Mouse (Mus musculus) inflammation-experienced regulatory T-cells (primary cell): Measurements from ENCODE around the gene Olfr1212. TPM values are rescaled to one million over a fixed set of nuclear protein-coding genes. Genes with fewer than 3 reads are reported as not detected.

Experiments used
- polyA plus RNA-seq, 2 experiments: library from polyadenylated mRNA; unstranded; fragments of 100-300 nt; shearing (Covaris generic); gene quantifications; one replicate each; pipeline ENCODE4 v1.2.1; 2017

The Olfr1212 gene
- polyA plus RNA-seq = under 1 TPM in 1 of 2 experiments, not detected in 1; 0.16 TPM

DNA sequence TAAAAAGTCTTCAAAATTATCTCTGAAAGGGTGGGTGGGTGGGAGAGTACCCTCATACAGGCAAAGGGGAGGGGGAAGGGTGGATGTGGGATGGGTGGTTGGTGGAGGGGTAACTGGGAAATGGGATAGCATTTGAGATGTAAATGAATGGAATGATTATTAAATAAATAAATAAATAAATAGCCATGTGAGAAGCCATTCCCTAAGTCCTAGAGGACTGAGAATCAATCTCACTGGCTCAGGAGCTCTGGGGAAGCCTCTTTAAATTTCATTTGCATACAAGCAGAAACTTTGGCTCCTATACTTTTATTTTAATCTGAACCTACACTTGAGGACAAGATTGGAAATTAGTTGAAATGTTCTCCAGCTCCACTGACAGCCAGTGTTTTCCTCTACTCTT is at the start of gene Olfr1212:
Olfr1212 (plus strand) TSS at position 301 of the 400 bp plus-strand sequence.

DNA sequence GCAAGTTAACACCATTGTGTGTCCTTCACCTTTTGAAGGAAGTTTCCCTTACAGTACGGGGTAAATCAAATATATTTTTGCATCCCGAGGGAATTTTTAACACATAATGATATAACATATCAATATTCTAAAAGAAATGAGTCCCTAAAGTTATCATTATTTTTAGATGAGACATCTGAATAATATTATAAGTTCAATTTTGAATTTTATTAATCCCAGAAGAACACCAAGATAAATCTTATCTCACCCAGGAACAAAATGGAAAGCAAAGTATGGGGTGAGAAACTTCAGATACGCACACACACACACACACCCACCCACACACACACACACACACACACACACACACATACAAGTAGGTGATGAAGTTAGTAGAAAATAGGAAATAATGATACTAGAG is 38.7 kb upstream of the Olfr1212 start, which contains the start of gene Olfr1209:
Olfr1209 (minus strand) TSS at position 101 of the 400 bp plus-strand sequence.

DNA sequence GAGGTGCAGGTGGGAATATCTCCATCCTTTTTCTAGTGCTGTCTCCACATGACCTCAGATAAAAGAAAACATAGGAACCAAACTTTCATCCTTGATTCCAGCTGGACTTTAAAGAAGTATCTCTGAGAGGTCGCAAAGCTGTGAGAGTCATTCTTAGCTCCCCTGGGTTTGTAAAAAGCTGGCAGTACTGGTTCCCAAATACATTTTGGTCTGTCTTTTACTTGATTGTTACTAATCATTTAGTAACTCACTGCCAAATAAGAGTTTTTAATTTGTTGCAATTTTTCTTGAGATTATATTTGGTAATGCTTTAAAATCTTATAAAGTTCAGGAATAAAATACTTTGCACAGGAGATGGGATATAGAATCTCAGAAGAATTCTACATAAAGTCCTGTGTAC is 15.8 kb upstream of the Olfr1212 start, which contains the start of gene Olfr1211:
Olfr1211 (minus strand) TSS at position 101 of the 400 bp plus-strand sequence.

DNA sequence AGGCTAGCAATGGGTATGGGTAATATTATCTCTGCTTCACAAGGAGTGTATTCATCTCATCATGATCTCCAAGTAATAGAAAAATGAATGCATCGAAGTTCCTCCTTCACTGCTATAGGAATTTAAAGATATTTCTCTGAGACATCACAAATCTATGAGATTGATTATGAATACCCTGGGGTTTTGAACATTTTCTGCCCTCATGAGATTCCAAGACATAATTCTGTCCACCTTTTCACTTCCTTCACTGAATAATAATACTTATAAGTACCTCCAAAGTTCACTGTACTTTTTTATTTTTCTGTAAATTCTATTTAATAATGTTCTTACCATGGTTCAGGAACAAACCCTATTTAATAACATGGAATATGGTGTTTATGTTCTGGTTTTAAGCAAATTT is 26.4 kb downstream of the Olfr1212 start, which contains the start of gene Gm13762:
Gm13762 (minus strand) TSS at position 101 of the 400 bp plus-strand sequence.

DNA sequence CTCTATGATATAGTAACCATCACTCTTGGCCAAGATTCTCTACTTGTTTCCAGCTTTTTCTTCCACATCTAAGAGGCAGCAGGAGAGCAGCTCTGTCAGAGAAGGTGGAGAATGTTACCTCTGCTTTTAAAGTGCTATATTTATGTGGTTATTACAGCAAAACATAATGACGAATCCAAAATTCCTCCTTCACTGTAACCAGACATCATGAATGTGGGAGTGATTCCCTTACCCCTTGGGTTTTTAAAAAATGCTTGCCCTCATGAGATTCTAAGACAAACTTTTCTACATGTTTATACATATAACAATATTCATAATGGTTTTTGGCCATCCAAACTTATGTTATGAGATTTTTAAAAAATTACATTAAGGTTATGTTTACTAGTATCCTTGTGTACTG is 38.8 kb downstream of the Olfr1212 start, which contains the start of gene Olfr1214:
Olfr1214 (minus strand) TSS at position 101 of the 400 bp plus-strand sequence.

DNA sequence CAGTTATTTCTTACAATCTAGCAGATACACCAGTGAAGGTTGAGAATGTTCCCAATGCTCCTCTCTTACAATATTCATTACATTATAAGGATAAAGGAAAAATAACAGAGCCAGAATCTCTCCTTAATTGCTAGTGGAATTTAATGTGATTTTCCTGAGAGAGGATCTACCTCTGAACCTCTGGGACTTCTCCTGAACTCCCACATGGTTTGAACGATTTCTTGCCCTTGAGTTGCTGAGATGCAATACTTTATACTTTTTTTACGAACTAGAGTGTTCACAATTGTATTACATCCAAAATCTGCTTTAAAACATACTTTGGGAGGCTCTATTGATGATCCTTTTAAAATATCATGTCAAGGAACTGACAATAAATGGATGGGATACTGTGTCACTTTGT is 53.1 kb downstream of the Olfr1212 start, which contains the start of gene Olfr1215:
Olfr1215 (minus strand) TSS at position 101 of the 400 bp plus-strand sequence.

Other genes with a start within 250 kb of the Olfr1212 start
- gene Olfr1196, start 249.4 kb upstream of the Olfr1212 start, polyA plus RNA-seq = not detected
- gene Olfr1197, start 221.6 kb upstream of the Olfr1212 start, polyA plus RNA-seq = 1 to 10 TPM in 1 of 2 experiments, not detected in 1; 1.5 TPM
- gene Olfr1198, start 202.6 kb upstream of the Olfr1212 start, polyA plus RNA-seq = under 1 TPM in 1 of 2 experiments, not detected in 1; 0.12 TPM
- not detected for gene Olfr1199, start 193.5 kb upstream of the Olfr1212 start, polyA plus RNA-seq
- gene Olfr1200, start 183.5 kb upstream of the Olfr1212 start, polyA plus RNA-seq = not detected
- gene Olfr1201, start 160.9 kb upstream of the Olfr1212 start, polyA plus RNA-seq = not detected
- gene Olfr1202, start 139.5 kb upstream of the Olfr1212 start, polyA plus RNA-seq = under 1 TPM in 1 of 2 experiments, not detected in 1; 0.04 TPM
- gene Olfr1205, start 124.2 kb upstream of the Olfr1212 start, polyA plus RNA-seq = 1 to 10 TPM in 1 of 2 experiments, under 1 TPM in 1; 0.17 to 1.2 TPM
- gene Olfr1204, start 104.7 kb upstream of the Olfr1212 start, polyA plus RNA-seq = under 1 TPM in 1 of 2 experiments, not detected in 1; 0.06 TPM
- under 1 TPM in 1 of 2 experiments, not detected in 1; 0.61 TPM for gene Olfr1206, start 90.7 kb upstream of the Olfr1212 start, polyA plus RNA-seq
- gene Olfr1208, start 51.7 kb upstream of the Olfr1212 start, polyA plus RNA-seq = 1 to 10 TPM in 1 of 2 experiments, not detected in 1; 1.9 TPM
- gene Olfr1209, start 38.8 kb upstream of the Olfr1212 start, polyA plus RNA-seq = under 1 TPM; 0.04 to 0.37 TPM
- not detected for gene Olfr1211, start 15.9 kb upstream of the Olfr1212 start, polyA plus RNA-seq
- not detected for gene Gm13762, start 26.3 kb downstream of the Olfr1212 start, polyA plus RNA-seq
- under 1 TPM in 1 of 2 experiments, not detected in 1; 0.23 TPM for gene Olfr1214, start 38.7 kb downstream of the Olfr1212 start, polyA plus RNA-seq
- under 1 TPM; 0.49 to 0.53 TPM for gene Olfr1215, start 53.0 kb downstream of the Olfr1212 start, polyA plus RNA-seq
- not detected for gene Olfr1216, start 64.4 kb downstream of the Olfr1212 start, polyA plus RNA-seq
- under 1 TPM; 0.07 to 0.11 TPM for gene Olfr1217, start 78.1 kb downstream of the Olfr1212 start, polyA plus RNA-seq
- not detected for gene Olfr1218, start 107.2 kb downstream of the Olfr1212 start, polyA plus RNA-seq
- gene Olfr1219, start 129.5 kb downstream of the Olfr1212 start, polyA plus RNA-seq = not detected
- under 1 TPM; 0.08 to 0.62 TPM for gene Olfr1220, start 152.9 kb downstream of the Olfr1212 start, polyA plus RNA-seq
- gene Olfr1221, start 163.3 kb downstream of the Olfr1212 start, polyA plus RNA-seq = not detected
- not detected for gene Olfr1222, start 179.1 kb downstream of the Olfr1212 start, polyA plus RNA-seq
- under 1 TPM in 1 of 2 experiments, not detected in 1; 0.30 TPM for gene Olfr1223, start 197.6 kb downstream of the Olfr1212 start, polyA plus RNA-seq
- gene Olfr1224-ps1, start 210.1 kb downstream of the Olfr1212 start, polyA plus RNA-seq = not detected
- under 1 TPM; 0.06 to 0.77 TPM for gene Olfr1225, start 220.7 kb downstream of the Olfr1212 start, polyA plus RNA-seq
- not detected for gene Olfr1226, start 246.1 kb downstream of the Olfr1212 start, polyA plus RNA-seq